Mouse (Mus musculus): ENCODE data around the gene Sult3a1. TPM values are rescaled to one million over a fixed set of nuclear protein-coding genes. Genes with fewer than 3 reads are reported as not detected.

The Sult3a1 gene
- polyA plus RNA-seq (2015; fragmentation: Illumina TruSeq; extraction: RNeasy Lipid Tissue Mini Kit (QIAGEN cat#74804); ENCODE audit: insufficient read depth, low read depth, low replicate concordance), result not detected

GRCm38 (mm10) chr10:33857421-33857820, at the start of gene Sult3a1:
Gene Sult3a1, plus strand, starts transcription at chr10:33857721.

GRCm38 (mm10) chr10:33904530-33905481, 47.3 kb downstream of the Sult3a1 start, which contains the start of gene Rsph4a:
Gene Rsph4a, plus strand, starts transcription at chr10:33905111.

Other genes with a start within 250 kb of the Sult3a1 start
- gene Clvs2, start 233.0 kb upstream of the Sult3a1 start, polyA plus RNA-seq (2015; fragmentation: Illumina TruSeq; extraction: RNeasy Lipid Tissue Mini Kit (QIAGEN cat#74804); ENCODE audit: insufficient read depth, low read depth, low replicate concordance), result not detected
- gene Sult3a2, start 71.0 kb upstream of the Sult3a1 start, polyA plus RNA-seq (2015; fragmentation: Illumina TruSeq; extraction: RNeasy Lipid Tissue Mini Kit (QIAGEN cat#74804); ENCODE audit: insufficient read depth, low read depth, low replicate concordance), result not detected
- not detected for gene Rsph4a, start 47.4 kb downstream of the Sult3a1 start, polyA plus RNA-seq (2015; fragmentation: Illumina TruSeq; extraction: RNeasy Lipid Tissue Mini Kit (QIAGEN cat#74804); ENCODE audit: insufficient read depth, low read depth, low replicate concordance)
- gene Zup1, start 93.5 kb downstream of the Sult3a1 start, polyA plus RNA-seq (2015; fragmentation: Illumina TruSeq; extraction: RNeasy Lipid Tissue Mini Kit (QIAGEN cat#74804); ENCODE audit: insufficient read depth, low read depth, low replicate concordance), result 3.6 TPM
- 30.5 TPM for gene Rwdd1, start 161.9 kb downstream of the Sult3a1 start, polyA plus RNA-seq (2015; fragmentation: Illumina TruSeq; extraction: RNeasy Lipid Tissue Mini Kit (QIAGEN cat#74804); ENCODE audit: insufficient read depth, low read depth, low replicate concordance)
- not detected for gene Trappc3l, start 179.9 kb downstream of the Sult3a1 start, polyA plus RNA-seq (2015; fragmentation: Illumina TruSeq; extraction: RNeasy Lipid Tissue Mini Kit (QIAGEN cat#74804); ENCODE audit: insufficient read depth, low read depth, low replicate concordance)
- not detected for gene Calhm4, start 186.6 kb downstream of the Sult3a1 start, polyA plus RNA-seq (2015; fragmentation: Illumina TruSeq; extraction: RNeasy Lipid Tissue Mini Kit (QIAGEN cat#74804); ENCODE audit: insufficient read depth, low read depth, low replicate concordance)
- gene Calhm5, start 238.8 kb downstream of the Sult3a1 start, polyA plus RNA-seq (2015; fragmentation: Illumina TruSeq; extraction: RNeasy Lipid Tissue Mini Kit (QIAGEN cat#74804); ENCODE audit: insufficient read depth, low read depth, low replicate concordance), result 0.59 TPM